Mouse (Mus musculus): ENCODE data around the gene Sf3b3.

- TF ChIP-seq CTCF (IDR thresholded peaks at IDR 0.05; ENCODE audit: low read depth, low read length) (no peak), TAL1 (conservative IDR thresholded peaks at IDR 0.05; ENCODE audit: low read depth, low read length) (no peak), GATA1 (IDR thresholded peaks at IDR 0.05; ENCODE audit: borderline replicate concordance, low read length) (no peak), POLR2AphosphoS5 (IDR thresholded peaks at IDR 0.05; ENCODE audit: insufficient replicate concordance, low read depth, low read length) (no peak), GATA2 (IDR thresholded peaks at IDR 0.05; ENCODE audit: borderline replicate concordance, low read depth, low read length) (no peak)
These were observed 84.6 kb downstream of the Sf3b3 start for GRCm38 (mm10) chr8:110761988-110762387.

All from G1E (cell line).